Mouse (Mus musculus) limb, embryonic 12.5 days (tissue): Measurements from ENCODE around the gene Cacnb4. TPM values are rescaled to one million over a fixed set of nuclear protein-coding genes. Genes with fewer than 3 reads are reported as not detected.

ENCODE experiments used
- ATAC-seq: fragments of 200-750 bp; cut with Nextera tagmentation; 2 replicates; pipeline ENCODE4 v1.8.0; 2017; ENCODE audit warnings: low read depth, moderate TSS enrichment; ENCODE audit not compliant: insufficient number of reproducible peaks, insufficient read depth, low FRiP score, low TSS enrichment
- H3K27ac ChIP-seq: fragments of 300-500 bp; sonication (generic); 2 replicates; pipeline ENCODE4 v1.5.1; 2016; ENCODE audit warnings: mild to moderate bottlenecking, moderate library complexity
- H3K27me3 ChIP-seq: fragments of 300-500 bp; sonication (generic); 2 replicates; pipeline ENCODE4 v1.6.1; 2016; ENCODE audit warnings: mild to moderate bottlenecking, moderate library complexity
- H3K36me3 ChIP-seq: fragments of 300-500 bp; sonication (generic); 2 replicates; pipeline ENCODE4 v1.6.1; 2016; ENCODE audit warnings: mild to moderate bottlenecking, moderate library complexity
- H3K4me1 ChIP-seq: fragments of 300-500 bp; sonication (generic); replicated peaks from 2 replicates; pipeline ENCODE4 v1.6.1; 2016
- H3K4me2 ChIP-seq: fragments of 300-500 bp; sonication (generic); 2 replicates; pipeline ENCODE4 v1.6.1; 2016; ENCODE audit warnings: mild to moderate bottlenecking, moderate library complexity
- H3K4me3 ChIP-seq: fragments of 300-500 bp; sonication (generic); replicated peaks from 2 replicates; pipeline ENCODE4 v1.5.1; 2016; ENCODE audit warnings: mild to moderate bottlenecking
- H3K9ac ChIP-seq: fragments of 300-500 bp; sonication (generic); replicated peaks from 2 replicates; pipeline ENCODE4 v1.6.1; 2016; ENCODE audit warnings: mild to moderate bottlenecking, moderate library complexity
- H3K9me3 ChIP-seq: fragments of 300-500 bp; sonication (generic); 2 replicates; pipeline ENCODE4 v1.6.1; 2016; ENCODE audit warnings: mild to moderate bottlenecking, moderate library complexity
- WGBS: fragments of 180-500 bp; shearing (Covaris S2); methylation state at CpG from one replicate; pipeline ENCODE4 v1.1.7; 2016; 5-methylcytosine and 5-hydroxymethylcytosine counted together
- polyA plus RNA-seq: library from polyadenylated mRNA; unstranded; fragments of >200 nt; fragmentation: Nextera tagmentation; extraction: Ambion mirVana; gene quantifications from 2 replicates; pipeline ENCODE4 v1.2.1, GENCODE M21; 2016

Cacnb4 gene
- polyA plus RNA-seq, 1 experiment from 2014 or later = 0.88 TPM

- 0 out of 2 replicates have a peak, but pooled peaks cover 7% of the 10 kb centered on the region for H3K27me3 ChIP-seq
- 94% methylated on average over 11 of the region's 11 CpGs for WGBS
- no peaks in the 10 kb centered on the region for H3K9me3 ChIP-seq
- ATAC-seq = no peak
- no peak overlapping the region for H3K4me3 ChIP-seq
- no peak overlapping the region for H3K27ac ChIP-seq
- H3K4me1 ChIP-seq = peaks cover 11% of the 10 kb centered on the region; the same call in 1 of the 2 replicates
- H3K4me2 ChIP-seq = no peak overlapping the region
- H3K36me3 ChIP-seq = no peaks in the 10 kb centered on the region
- H3K9ac ChIP-seq = no peak overlapping the region
These were observed 202.1 kb downstream of the Cacnb4 start for GRCm38 (mm10) chr2:52474570-52474969.

- WGBS = 15% methylated on average over 4 of the region's 4 CpGs
- Histone ChIP-seq H3K4me1 (peaks cover 11% of the 10 kb centered on the region; the same call in 1 of the 2 replicates), H3K9ac (no peak overlapping the region), H3K36me3 (no peaks in the 10 kb centered on the region), H3K27ac (peak overlapping the region; percentile 41), H3K4me2 (no peak overlapping the region), H3K9me3 (no peaks in the 10 kb centered on the region), H3K4me3 (no peak overlapping the region), H3K27me3 (0 out of 2 replicates have a peak, but pooled peaks cover 7% of the 10 kb centered on the region)
- peak; percentile 87 for ATAC-seq
These were observed 204.9 kb downstream of the Cacnb4 start for GRCm38 (mm10) chr2:52471545-52472291.

GRCm38 (mm10) chr2:52470044-52470560 lies 206.5 kb downstream of the Cacnb4 start:
- no peak overlapping the region for H3K9ac ChIP-seq
- no peak for ATAC-seq
- 86% methylated on average over 4 of the region's 4 CpGs for WGBS

GRCm38 (mm10) chr2:52467629-52468028 lies 209.0 kb downstream of the Cacnb4 start:
- Histone ChIP-seq H3K9me3 (no peaks in the 10 kb centered on the region), H3K27ac (no peak overlapping the region), H3K4me2 (no peak overlapping the region), H3K27me3 (no peaks in the 10 kb centered on the region), H3K36me3 (no peaks in the 10 kb centered on the region), H3K9ac (no peak overlapping the region), H3K4me1 (peaks cover 11% of the 10 kb centered on the region; the same call in 1 of the 2 replicates), H3K4me3 (no peak overlapping the region)
- 83% methylated on average over 6 of the region's 6 CpGs for WGBS
- no peak for ATAC-seq

More at GRCm38 (mm10) chr2:52470044-52470560, 206.5 kb downstream of the Cacnb4 start:
- H3K27ac ChIP-seq = no peak overlapping the region
- H3K4me2 ChIP-seq = no peak overlapping the region
- H3K27me3 ChIP-seq = 0 out of 2 replicates have a peak, but pooled peaks cover 7% of the 10 kb centered on the region
- H3K9me3 ChIP-seq = no peaks in the 10 kb centered on the region
- H3K36me3 ChIP-seq = no peaks in the 10 kb centered on the region
- no peak overlapping the region for H3K4me3 ChIP-seq
- H3K4me1 ChIP-seq = peaks cover 11% of the 10 kb centered on the region; the same call in 1 of the 2 replicates

- Histone ChIP-seq H3K4me3 (no peak overlapping the region), H3K9ac (no peak overlapping the region), H3K4me1 (no peaks in the 10 kb centered on the region), H3K4me2 (no peak overlapping the region), H3K27ac (no peak overlapping the region), H3K27me3 (no peaks in the 10 kb centered on the region), H3K9me3 (no peaks in the 10 kb centered on the region), H3K36me3 (no peaks in the 10 kb centered on the region)
- ATAC-seq = no peak
- 91% methylated on average over 12 of the region's 12 CpGs for WGBS
These were observed 215.2 kb downstream of the Cacnb4 start for GRCm38 (mm10) chr2:52461206-52461967.

GRCm38 (mm10) chr2:52455606-52456479 lies 220.8 kb downstream of the Cacnb4 start:
- no peaks in the 10 kb centered on the region for H3K9me3 ChIP-seq
- WGBS = 55% methylated on average over 7 of the region's 7 CpGs
- peaks cover 10% of the 10 kb centered on the region for H3K4me1 ChIP-seq
- H3K36me3 ChIP-seq = no peaks in the 10 kb centered on the region
- peak overlapping the region; percentile 23; the same call in 1 of the 2 replicates for H3K27ac ChIP-seq
- no peak for ATAC-seq
- H3K27me3 ChIP-seq = no peaks in the 10 kb centered on the region
- H3K9ac ChIP-seq = no peak overlapping the region
- no peak overlapping the region for H3K4me3 ChIP-seq
- H3K4me2 ChIP-seq = no peak overlapping the region

GRCm38 (mm10) chr2:52449818-52450217 lies 226.8 kb downstream of the Cacnb4 start:
- Histone ChIP-seq H3K9ac (no peak overlapping the region), H3K27ac (no peak overlapping the region), H3K27me3 (no peaks in the 10 kb centered on the region), H3K36me3 (no peaks in the 10 kb centered on the region), H3K4me3 (no peak overlapping the region), H3K4me1 (no peaks in the 10 kb centered on the region), H3K4me2 (no peak overlapping the region), H3K9me3 (no peaks in the 10 kb centered on the region)
- 80% methylated on average over 8 of the region's 8 CpGs for WGBS
- ATAC-seq = no peak

GRCm38 (mm10) chr2:52448916-52449315 lies 227.7 kb downstream of the Cacnb4 start:
- H3K4me1 ChIP-seq = no peaks in the 10 kb centered on the region
- no peak for ATAC-seq
- no peak overlapping the region for H3K4me2 ChIP-seq
- H3K27ac ChIP-seq = no peak overlapping the region
- H3K9ac ChIP-seq = no peak overlapping the region
- no peaks in the 10 kb centered on the region for H3K36me3 ChIP-seq
- H3K27me3 ChIP-seq = no peaks in the 10 kb centered on the region
- 85% methylated on average over 1 of the region's 1 CpGs for WGBS
- no peak overlapping the region for H3K4me3 ChIP-seq
- no peaks in the 10 kb centered on the region for H3K9me3 ChIP-seq

- WGBS = 67% methylated on average over 5 of the region's 5 CpGs
- Histone ChIP-seq H3K4me2 (no peak overlapping the region), H3K9ac (no peak overlapping the region), H3K4me3 (no peak overlapping the region), H3K27ac (no peak overlapping the region), H3K4me1 (no peaks in the 10 kb centered on the region), H3K27me3 (no peaks in the 10 kb centered on the region), H3K36me3 (no peaks in the 10 kb centered on the region), H3K9me3 (no peaks in the 10 kb centered on the region)
- ATAC-seq = no peak
These were observed 230.0 kb downstream of the Cacnb4 start for GRCm38 (mm10) chr2:52446648-52447047.

- no peak overlapping the region for H3K9ac ChIP-seq
- H3K4me3 ChIP-seq = no peak overlapping the region
- H3K4me2 ChIP-seq = no peak overlapping the region
- ATAC-seq = no peak
- no peak overlapping the region for H3K27ac ChIP-seq
- no peaks in the 10 kb centered on the region for H3K9me3 ChIP-seq
- no peaks in the 10 kb centered on the region for H3K36me3 ChIP-seq
- no peaks in the 10 kb centered on the region for H3K27me3 ChIP-seq
- WGBS = 48% methylated on average over 5 of the region's 5 CpGs
- H3K4me1 ChIP-seq = no peaks in the 10 kb centered on the region
These were observed 234.5 kb downstream of the Cacnb4 start for GRCm38 (mm10) chr2:52442125-52442524.
